Mouse (Mus musculus) right cerebral cortex, postnatal 36 days (tissue): ENCODE data around the gene Gm21822.
"Not testable (repeated sequence)": the region's sequence is repeated elsewhere in the genome, so short reads cannot be mapped to it uniquely, and the experiment has no call there.

Experiments used
- DNase-seq, 2 experiments: peaks; one replicate each; pipeline ENCODE4 v3.0.0; 2022; ENCODE audit warnings: low spot score in 2 of 2, mixed read lengths in 1 of 2

Gene Gm21822

DNA sequence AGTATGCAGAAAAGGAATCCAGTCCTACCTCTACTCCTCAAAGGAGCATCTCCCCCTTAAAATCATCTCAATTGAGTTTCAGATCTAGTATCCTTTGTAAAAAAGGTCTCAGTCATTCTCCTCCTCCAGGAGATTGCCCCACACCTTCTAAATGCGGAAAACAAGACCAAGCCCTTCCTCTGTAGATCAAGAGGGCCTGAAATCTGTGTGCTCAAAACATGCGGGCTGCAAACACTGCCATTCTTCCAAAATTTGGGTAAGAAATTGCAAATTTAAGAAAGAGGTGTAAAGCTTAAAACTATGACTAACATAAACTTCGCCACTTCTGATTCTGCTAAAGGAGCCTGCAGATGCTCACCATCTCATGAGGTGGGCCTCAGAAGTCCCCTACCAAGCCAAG is at the start of gene Gm21822:
Gene Gm21822 (plus strand): TSS at position 301 of the 400 bp plus-strand sequence.
- DNase-seq, result not testable (repeated sequence)
